Comparison of ENCODE assay signal across 8 mouse cellular contexts in the genomic region with DNA sequence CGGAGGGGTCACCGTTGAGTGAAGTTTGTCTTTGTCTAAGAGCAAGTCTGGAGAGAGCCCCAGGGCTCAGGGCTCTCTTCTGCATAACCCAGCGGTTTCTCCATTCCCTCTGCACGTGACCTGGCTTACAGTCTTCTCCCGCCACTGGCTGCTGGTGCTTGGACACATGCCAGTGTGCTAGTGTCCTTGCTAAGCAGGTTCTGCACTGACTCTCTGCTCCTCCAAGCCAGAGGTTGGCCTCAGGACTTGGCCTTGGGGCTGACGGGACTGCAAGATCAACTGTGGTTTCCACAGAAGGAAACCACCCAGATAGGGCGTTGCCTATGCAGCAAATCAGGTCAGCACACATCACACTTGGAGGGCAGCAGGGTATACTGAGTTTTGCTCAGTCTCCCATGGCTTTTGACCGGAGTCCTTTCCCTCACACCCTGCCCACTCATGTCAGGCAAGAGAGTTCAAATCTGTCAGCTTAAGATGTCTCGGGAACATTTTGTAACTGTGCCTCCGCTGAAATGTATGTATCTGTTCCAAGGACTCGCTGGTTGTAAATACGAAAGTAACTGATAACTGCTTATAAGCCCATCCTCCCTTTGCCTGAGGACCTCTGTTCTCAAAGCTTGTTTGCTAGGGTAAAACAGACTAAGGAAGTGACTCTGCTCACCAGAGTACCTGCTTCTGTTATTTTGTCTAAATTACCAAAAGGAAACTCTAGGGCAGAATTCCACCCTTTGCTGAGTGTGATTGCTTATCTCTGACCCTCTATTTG. TPM values are rescaled to one million over a fixed set of nuclear protein-coding genes. Genes with fewer than 3 reads are reported as not detected.
DNase-seq lines count a peak whose midpoint lies in the region; ATAC-seq and TF ChIP-seq lines count a peak whose summit lies in the region.

No protein-coding gene starts in this region.

- H3K4me3 ChIP-seq in embryonic facial prominence, embryonic 13.5 days, result no peak overlapping the region
- no peak overlapping the region for H3K4me3 ChIP-seq in testis, adult 2 months (ENCODE audit: control insufficient read depth, low read depth, low read length)

- H3K9me3 ChIP-seq in embryonic facial prominence, embryonic 13.5 days, result no peaks in the 10 kb centered on the region

- no peak for ATAC-seq in embryonic facial prominence, embryonic 13.5 days (ENCODE audit: insufficient number of reproducible peaks, insufficient read depth, low FRiP score, low TSS enrichment, low read depth)

- TF ChIP-seq POLR2A in testis, adult 2 months (IDR thresholded peaks at IDR 0.05; ENCODE audit: control insufficient read depth, low read depth, low read length), result no peak

- peak; percentile 52 for DNase-seq in layer of hippocampus, adult 11-12 months (ENCODE audit: low spot score)
- no peak for DNase-seq in layer of hippocampus, postnatal 25 days (ENCODE audit: extremely low spot score in 1 of 2, low spot score in 1 of 2)
- DNase-seq in NIH3T3 (ENCODE audit: low read depth), result peak; percentile 24
- DNase-seq in kidney, adult 9 months, result peak; percentile 36
- peak; percentile 59 to 60 for DNase-seq in lung, postnatal 4 days
- DNase-seq in right cerebral cortex, postnatal 25 days, result no peak

- H3K4me1 ChIP-seq in embryonic facial prominence, embryonic 13.5 days, result peaks cover 7% of the 10 kb centered on the region; the same call in 1 of the 2 replicates
- H3K4me1 ChIP-seq in testis, adult 2 months (ENCODE audit: control insufficient read depth, insufficient read depth, low read length), result peaks cover 4% of the 10 kb centered on the region; the same call in 1 of the 2 replicates

- no peak for TF ChIP-seq CTCF in testis, adult 2 months (IDR thresholded peaks at IDR 0.05; ENCODE audit: control insufficient read depth, insufficient read depth, insufficient replicate concordance, low read depth, low read length)

- H3K27ac ChIP-seq in embryonic facial prominence, embryonic 13.5 days, result no peak overlapping the region
- peak overlapping the region; percentile 25 for H3K27ac ChIP-seq in testis, adult 2 months (ENCODE audit: control insufficient read depth, insufficient read depth, low read depth, low read length)

- 0 out of 2 replicates have a peak overlapping the region, but pooled peaks have one; percentile 1 for H3K4me2 ChIP-seq in embryonic facial prominence, embryonic 13.5 days

- WGBS in embryonic facial prominence, embryonic 13.5 days, result 42% methylated on average over 12 of the region's 12 CpGs

- H3K36me3 ChIP-seq in embryonic facial prominence, embryonic 13.5 days, result no peaks in the 10 kb centered on the region
- no peaks in the 10 kb centered on the region for H3K36me3 ChIP-seq in testis, adult 2 months (ENCODE audit: control insufficient read depth, insufficient read depth, low read length)

- no peak overlapping the region for H3K9ac ChIP-seq in embryonic facial prominence, embryonic 13.5 days

- no peaks in the 10 kb centered on the region for H3K27me3 ChIP-seq in embryonic facial prominence, embryonic 13.5 days
- H3K27me3 ChIP-seq in testis, adult 2 months (ENCODE audit: control insufficient read depth, insufficient read depth, low read length), result no peaks in the 10 kb centered on the region

RNA-seq across cellular contexts. Expression of gene Dock2, which starts 12.3 kb away (rescaled TPM):
- 1 to 10 TPM; 2.8 to 3.6 TPM for total RNA-seq in layer of hippocampus, postnatal 25 days (2021)
- 0.98 and 1.1 TPM in 2 replicates for polyA plus RNA-seq in embryonic facial prominence, embryonic 13.5 days (2015; fragmentation: Nextera tagmentation; extraction: Ambion mirVana)
- polyA plus RNA-seq in testis, adult 2 months (2012; rRNA removed), result 1.7 and 1.9 TPM in 2 replicates

Comparison
In these comparisons a context has a peak if more than half of its experiments do, and no peak if none do; other contexts are left out.
1. DNase-seq: peak in layer of hippocampus, adult 11-12 months (single experiment), NIH3T3 (single experiment), kidney, adult 9 months (single experiment) and lung, postnatal 4 days (2 of 2); none in layer of hippocampus, postnatal 25 days (0 of 2) and right cerebral cortex, postnatal 25 days (single experiment).